Mouse (Mus musculus) pancreas, adult 10 weeks (tissue): Measurements from ENCODE around the gene C8b. TPM values are rescaled to one million over a fixed set of nuclear protein-coding genes. Genes with fewer than 3 reads are reported as not detected.

ENCODE experiments used
- polyA plus RNA-seq: library from polyadenylated mRNA; stranded (reverse); fragments of 350-450 nt; fragmentation: Illumina TruSeq; extraction: RNeasy Lipid Tissue Mini Kit (QIAGEN cat#74804); gene quantifications from one replicate; pipeline ENCODE4 v1.2.3, GENCODE M21; 2015; ENCODE audit warnings: low read depth, low replicate concordance; ENCODE audit not compliant: insufficient read depth

Gene C8b
- 2.2 TPM for polyA plus RNA-seq

DNA sequence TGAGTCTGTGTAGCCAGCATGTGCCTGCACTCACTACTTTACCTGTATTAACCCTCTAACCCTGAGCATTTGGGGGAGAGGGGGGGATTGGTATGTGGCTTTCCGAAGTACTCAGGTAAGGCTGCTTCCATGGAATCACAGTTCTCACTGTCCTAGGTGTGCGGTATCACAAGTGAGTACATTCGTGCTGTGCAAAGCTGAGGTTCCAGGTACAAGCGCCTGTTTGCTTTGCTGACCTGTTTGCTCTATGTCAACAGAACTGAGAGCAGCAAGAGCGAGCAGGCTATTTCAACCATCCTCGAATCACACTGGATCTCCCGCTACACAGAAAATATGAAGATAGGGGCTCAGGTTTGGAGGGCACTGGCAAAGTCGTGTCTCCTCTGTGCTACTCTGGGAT, at the start of gene C8b:
Gene C8b (plus strand): TSS at position 253 of the 400 bp plus-strand sequence.

Other genes with a start within 250 kb of the C8b start
- not detected for gene Gm17662, start 91.0 kb downstream of the C8b start, polyA plus RNA-seq
- not detected for gene C8a, start 110.1 kb downstream of the C8b start, polyA plus RNA-seq
- not detected for gene Fyb2, start 147.1 kb downstream of the C8b start, polyA plus RNA-seq